In genomic region chr4:156197829-156198205, GRCm38 (mm10) we compare ENCODE assay signal across 8 mouse cellular contexts. TPM values are rescaled to one million over a fixed set of nuclear protein-coding genes. Genes with fewer than 3 reads are reported as not detected.
DNase-seq lines count a peak whose midpoint lies in the region; ATAC-seq and TF ChIP-seq lines count a peak whose summit lies in the region.

No protein-coding gene starts in this region.

- no peak for TF ChIP-seq RAD21 in MEL (IDR thresholded peaks at IDR 0.05; ENCODE audit: low read depth, low read length)

- TF ChIP-seq POLR2A in MEL (IDR thresholded peaks at IDR 0.05; ENCODE audit: control insufficient read depth in 1 of 2, insufficient read depth in 1 of 2, low read depth in 1 of 2, low read length in 2 of 2, poor library complexity in 1 of 2) = no peak

- peaks cover 9 to 14% of the 10 kb centered on the region in 2 experiments; a peak in 3 of 4 replicates for H3K4me1 ChIP-seq in MEL (ENCODE audit: control insufficient read depth in 1 of 2, insufficient read depth in 2 of 2, low read length in 2 of 2)
- H3K4me1 ChIP-seq in hindbrain, embryonic 12.5 days = peaks cover 43% of the 10 kb centered on the region

- peak; percentile 80 for DNase-seq in MEL (ENCODE audit: low read depth, low spot score)
- peak; percentile 91 for DNase-seq in cerebellum, adult 9-11 months
- DNase-seq in frontal cortex, adult 2 months (ENCODE audit: extremely low spot score in 1 of 2, low spot score in 1 of 2) = peak; percentile 74 to 75
- peak; percentile 76 to 78 for DNase-seq in layer of hippocampus, postnatal 14 days (ENCODE audit: low spot score in 2 of 2)
- DNase-seq in lung, postnatal 14 days = peak; percentile 91
- DNase-seq in retina, embryonic 14.5 days (ENCODE audit: low spot score) = peak; percentile 93
- peak; percentile 75 for DNase-seq in thymus, postnatal 4 days

- peak overlapping the region; percentile 75 to 83 for H3K4me3 ChIP-seq in MEL (ENCODE audit: control insufficient read depth in 1 of 2, insufficient read depth in 1 of 2, low read depth in 2 of 2, low read length in 2 of 2)
- peak overlapping the region; percentile 94 for H3K4me3 ChIP-seq in hindbrain, embryonic 12.5 days

- no peak for TF ChIP-seq CTCF in MEL (IDR thresholded peaks at IDR 0.05 in 2 of 3, conservative IDR thresholded peaks at IDR 0.05 in 1 of 3; ENCODE audit: control insufficient read depth in 1 of 3, insufficient read depth in 1 of 3, low read depth in 2 of 3, low read length in 3 of 3, poor library complexity in 1 of 3, severe bottlenecking in 1 of 3)

- no peak for TF ChIP-seq EP300 in MEL (IDR thresholded peaks at IDR 0.05; ENCODE audit: low read depth in 1 of 2, low read length in 2 of 2)

- no peaks in the 10 kb centered on the region for H3K9me3 ChIP-seq in MEL (replicated peaks; ENCODE audit: insufficient read depth, low read length)
- no peaks in the 10 kb centered on the region for H3K9me3 ChIP-seq in hindbrain, embryonic 12.5 days (replicated peaks)

- peak overlapping the region; percentile 89 for H3K4me2 ChIP-seq in hindbrain, embryonic 12.5 days (replicated peaks)

- no peak overlapping the region for H3K27ac ChIP-seq in MEL (ENCODE audit: control insufficient read depth, low read depth, low read length)
- H3K27ac ChIP-seq in hindbrain, embryonic 12.5 days = peak overlapping the region; percentile 96

- no peaks in the 10 kb centered on the region for H3K27me3 ChIP-seq in MEL (ENCODE audit: control insufficient read depth in 1 of 2, insufficient read depth in 2 of 2, low read length in 2 of 2)
- no peaks in the 10 kb centered on the region for H3K27me3 ChIP-seq in hindbrain, embryonic 12.5 days

- peaks cover 6% of the 10 kb centered on the region; the same call in 1 of the 2 replicates for H3K79me2 ChIP-seq in MEL (ENCODE audit: control insufficient read depth, insufficient read depth, low read length, poor library complexity)

- H3K36me3 ChIP-seq in MEL (ENCODE audit: control insufficient read depth in 1 of 2, insufficient read depth in 2 of 2, low read length in 2 of 2) = peaks cover 0 to 15% of the 10 kb centered on the region in 2 experiments; a peak in 2 of 4 replicates
- H3K36me3 ChIP-seq in hindbrain, embryonic 12.5 days = peaks cover 15% of the 10 kb centered on the region

- WGBS in hindbrain, embryonic 12.5 days = under 1% methylated on average over 25 of the region's 26 CpGs

- peak overlapping the region; percentile 62 for H3K9ac ChIP-seq in MEL (ENCODE audit: control insufficient read depth, low read depth, low read length, poor library complexity, severe bottlenecking)
- H3K9ac ChIP-seq in hindbrain, embryonic 12.5 days = peak overlapping the region; percentile 97

- ATAC-seq in hindbrain, embryonic 12.5 days (ENCODE audit: low FRiP score) = peak; percentile 96

TF ChIP-seq in MEL, 35 proteins besides CTCF, POLR2A, EP300 and RAD21:
- TF ChIP-seq GABPA (IDR thresholded peaks at IDR 0.05; ENCODE audit: low read depth, low read length) = no peak
- no peak for TF ChIP-seq POLR2AphosphoS5 (IDR thresholded peaks at IDR 0.05; ENCODE audit: borderline replicate concordance, low read depth, low read length)
- TF ChIP-seq ZMIZ1 (IDR thresholded peaks at IDR 0.05; ENCODE audit: low read depth, low read length) = no peak
- 0 out of 2 replicates have a peak, but pooled peaks have one; percentile 15 for TF ChIP-seq SIN3A (IDR thresholded peaks at IDR 0.05; ENCODE audit: low read length)
- no peak for TF ChIP-seq E2F4 (IDR thresholded peaks at IDR 0.05; ENCODE audit: borderline replicate concordance, low read depth, low read length)
- TF ChIP-seq MXI1 (IDR thresholded peaks at IDR 0.05; ENCODE audit: low read depth, low read length) = peak; percentile 30; the same call in 1 of the 2 replicates
- 0 out of 2 replicates have a peak, but pooled peaks have one; percentile 2 for TF ChIP-seq TCF12 (IDR thresholded peaks at IDR 0.05; ENCODE audit: low read depth, low read length)
- peak; percentile 8; the same call in 1 of the 2 replicates for TF ChIP-seq MAZ (IDR thresholded peaks at IDR 0.05; ENCODE audit: low read depth, low read length)
- 0 out of 2 replicates have a peak, but pooled peaks have one; percentile 23 for TF ChIP-seq NRF1 (IDR thresholded peaks at IDR 0.05; ENCODE audit: insufficient read depth, low read depth, low read length, poor library complexity, severe bottlenecking)
- no peak for TF ChIP-seq RCOR1 (IDR thresholded peaks at IDR 0.05; ENCODE audit: low read depth, low read length)
- no peak for TF ChIP-seq JUND (IDR thresholded peaks at IDR 0.05; ENCODE audit: low read depth, low read length)
- TF ChIP-seq GATA1 (IDR thresholded peaks at IDR 0.05; ENCODE audit: low read depth, low read length) = no peak
- TF ChIP-seq ELF1 (IDR thresholded peaks at IDR 0.05; ENCODE audit: low read depth, low read length) = no peak
- TF ChIP-seq UBTF (IDR thresholded peaks at IDR 0.05; ENCODE audit: borderline replicate concordance, insufficient read depth, low read depth, low read length) = no peak
- TF ChIP-seq ZC3H11A (IDR thresholded peaks at IDR 0.05; ENCODE audit: low read depth, low read length) = no peak

RNA-seq across cellular contexts. Expression of gene Agrn, which starts 0.5 kb away (rescaled TPM):
- total RNA-seq in MEL (2012; rRNA removed) = 13.7 and 19.3 TPM in 2 replicates
- 10 to 100 TPM in 1 of 2 experiments, not detected in 1; 43.0 TPM for polyA plus RNA-seq in MEL (2012; ENCODE audit: insufficient read depth in 1 of 2, insufficient read length in 2 of 2, low read depth in 1 of 2, low replicate concordance in 2 of 2, missing spikeins in 1 of 2)
- 198 and 200 TPM in 2 replicates for polyA plus RNA-seq in frontal cortex, adult 2 months (2012; rRNA removed)
- polyA plus RNA-seq in hindbrain, embryonic 12.5 days (2016; fragmentation: Nextera tagmentation; extraction: Ambion mirVana) = 161 and 178 TPM in 2 replicates
- 100 to 1,000 TPM; 209 to 213 TPM for total RNA-seq in layer of hippocampus, postnatal 14 days (2021)

RNA-seq across cellular contexts. Expression of gene Isg15, which starts 2.8 kb away (rescaled TPM):
- total RNA-seq in MEL (2012; rRNA removed) = 3.8 and 5.4 TPM in 2 replicates
- polyA plus RNA-seq in MEL (2012; ENCODE audit: insufficient read depth in 1 of 2, insufficient read length in 2 of 2, low read depth in 1 of 2, low replicate concordance in 2 of 2, missing spikeins in 1 of 2) = 1 to 10 TPM in 1 of 2 experiments, not detected in 1; 4.8 TPM
- polyA plus RNA-seq in frontal cortex, adult 2 months (2012; rRNA removed) = 8.9 and 10.4 TPM in 2 replicates
- 1.2 and 1.3 TPM in 2 replicates for polyA plus RNA-seq in hindbrain, embryonic 12.5 days (2016; fragmentation: Nextera tagmentation; extraction: Ambion mirVana)
- under 1 TPM; 0.55 to 0.76 TPM for total RNA-seq in layer of hippocampus, postnatal 14 days (2021)

RNA-seq across cellular contexts. Expression of gene AW011738, which starts 5.3 kb away (rescaled TPM):
- total RNA-seq in MEL (2012; rRNA removed) = 1.9 and 3.2 TPM in 2 replicates
- 1 to 10 TPM in 1 of 2 experiments, not detected in 1; 3.8 TPM for polyA plus RNA-seq in MEL (2012; ENCODE audit: insufficient read depth in 1 of 2, insufficient read length in 2 of 2, low read depth in 1 of 2, low replicate concordance in 2 of 2, missing spikeins in 1 of 2)
- polyA plus RNA-seq in frontal cortex, adult 2 months (2012; rRNA removed) = 5.2 and 5.4 TPM in 2 replicates
- 7.0 and 7.6 TPM in 2 replicates for polyA plus RNA-seq in hindbrain, embryonic 12.5 days (2016; fragmentation: Nextera tagmentation; extraction: Ambion mirVana)
- total RNA-seq in layer of hippocampus, postnatal 14 days (2021) = 1 to 10 TPM; 6.5 to 6.7 TPM

RNA-seq across cellular contexts. Expression of gene Perm1, which starts 17.9 kb away (rescaled TPM):
- total RNA-seq in MEL (2012; rRNA removed) = 0.10 and 0.19 TPM in 2 replicates
- 1 to 10 TPM in 1 of 2 experiments, not detected in 1; 1.8 TPM for polyA plus RNA-seq in MEL (2012; ENCODE audit: insufficient read depth in 1 of 2, insufficient read length in 2 of 2, low read depth in 1 of 2, low replicate concordance in 2 of 2, missing spikeins in 1 of 2)
- polyA plus RNA-seq in frontal cortex, adult 2 months (2012; rRNA removed) = 0.92 and 0.96 TPM in 2 replicates
- 2.3 and 2.6 TPM in 2 replicates for polyA plus RNA-seq in hindbrain, embryonic 12.5 days (2016; fragmentation: Nextera tagmentation; extraction: Ambion mirVana)
- total RNA-seq in layer of hippocampus, postnatal 14 days (2021) = under 1 TPM; 0.25 to 0.33 TPM

RNA-seq across cellular contexts. Expression of gene Plekhn1, which starts 36.8 kb away (rescaled TPM):
- 9.4 and 11.8 TPM in 2 replicates for total RNA-seq in MEL (2012; rRNA removed)
- 10 to 100 TPM in 1 of 2 experiments, not detected in 1; 20.0 TPM for polyA plus RNA-seq in MEL (2012; ENCODE audit: insufficient read depth in 1 of 2, insufficient read length in 2 of 2, low read depth in 1 of 2, low replicate concordance in 2 of 2, missing spikeins in 1 of 2)
- 79.0 and 85.8 TPM in 2 replicates for polyA plus RNA-seq in frontal cortex, adult 2 months (2012; rRNA removed)
- 29.0 and 30.5 TPM in 2 replicates for polyA plus RNA-seq in hindbrain, embryonic 12.5 days (2016; fragmentation: Nextera tagmentation; extraction: Ambion mirVana)
- 10 to 100 TPM; 37.7 to 38.4 TPM for total RNA-seq in layer of hippocampus, postnatal 14 days (2021)
